Mouse (Mus musculus) myocyte (in vitro differentiated cells): ENCODE measurements around the gene Cbfb. TPM values are rescaled to one million over a fixed set of nuclear protein-coding genes. Genes with fewer than 3 reads are reported as not detected.

ENCODE experiments used
- H3K27me3 ChIP-seq: one replicate; pipeline ENCODE4 v1.6.1; 2011; ENCODE audit not compliant: control insufficient read depth, insufficient read depth, insufficient read length
- H3K36me3 ChIP-seq: one replicate; pipeline ENCODE4 v1.6.1; 2011; ENCODE audit not compliant: control insufficient read depth, insufficient read depth
- H3K4me2 ChIP-seq: one replicate; pipeline ENCODE4 v1.6.1; 2011; ENCODE audit warnings: low read depth, control low read depth
- H3K4me3 ChIP-seq: one replicate; pipeline ENCODE4 v1.5.1; 2011; ENCODE audit warnings: mild to moderate bottlenecking, control low read depth, moderate library complexity
- H3K79me2 ChIP-seq: one replicate; pipeline ENCODE4 v1.6.1; 2011; ENCODE audit not compliant: control insufficient read depth, insufficient read depth
- H3ac ChIP-seq: one replicate; pipeline ENCODE4 v1.6.1; 2011; ENCODE audit not compliant: control insufficient read depth, insufficient read length
- CEBPB ChIP-seq: IDR thresholded peaks from 2 replicates; pipeline ENCODE4 v1.6.1; 2011; ENCODE audit warnings: mild to moderate bottlenecking, moderate library complexity; ENCODE audit not compliant: poor library complexity, insufficient read depth, severe bottlenecking
- E2F4 ChIP-seq: IDR thresholded peaks from one replicate; pipeline ENCODE4 v1.6.1; 2011; ENCODE audit warnings: mild to moderate bottlenecking, control low read depth, moderate library complexity; ENCODE audit not compliant: insufficient read depth
- MAX ChIP-seq: IDR thresholded peaks from one replicate; pipeline ENCODE4 v1.6.1; 2011; ENCODE audit warnings: low read depth, mild to moderate bottlenecking, control low read depth
- MYOD1 ChIP-seq, 3 experiments: IDR thresholded peaks; one replicate each; pipeline ENCODE4 v1.6.1; 2011; ENCODE audit warnings: control low read depth in 2 of 3, low read depth in 2 of 3, mild to moderate bottlenecking in 2 of 3, moderate library complexity in 1 of 3; ENCODE audit not compliant: insufficient read length in 2 of 3, control insufficient read depth in 1 of 3
- MYOG ChIP-seq, 3 experiments: IDR thresholded peaks; one replicate each; pipeline ENCODE4 v1.6.1; 2011; ENCODE audit warnings: control low read depth in 2 of 3, low read depth in 2 of 3, mild to moderate bottlenecking in 2 of 3; ENCODE audit not compliant: insufficient read length in 2 of 3, control insufficient read depth in 1 of 3, insufficient read depth in 1 of 3
- POLR2A ChIP-seq: IDR thresholded peaks from one replicate; pipeline ENCODE4 v1.6.1; 2011; ENCODE audit warnings: low read depth, mild to moderate bottlenecking, control low read depth, moderate library complexity; ENCODE audit not compliant: insufficient read length
- POLR2AphosphoS2 ChIP-seq: IDR thresholded peaks from one replicate; pipeline ENCODE4 v1.6.1; 2011; ENCODE audit warnings: low read depth, control low read depth; ENCODE audit not compliant: insufficient read length
- REST ChIP-seq: IDR thresholded peaks from one replicate; pipeline ENCODE4 v1.6.1; 2011; ENCODE audit warnings: mild to moderate bottlenecking, control low read depth, moderate library complexity; ENCODE audit not compliant: insufficient read depth, insufficient read length
- SRF ChIP-seq: IDR thresholded peaks from one replicate; pipeline ENCODE4 v1.6.1; 2011; ENCODE audit warnings: low read depth; ENCODE audit not compliant: control insufficient read depth, insufficient read length
- TCF12 ChIP-seq: IDR thresholded peaks from one replicate; pipeline ENCODE4 v1.6.1; 2011; ENCODE audit warnings: mild to moderate bottlenecking, control low read depth; ENCODE audit not compliant: poor library complexity, insufficient read depth, severe bottlenecking
- TCF3 ChIP-seq: IDR thresholded peaks from one replicate; pipeline ENCODE4 v1.6.1; 2011; ENCODE audit warnings: low read depth, control low read depth; ENCODE audit not compliant: insufficient read length
- USF1 ChIP-seq: IDR thresholded peaks from one replicate; pipeline ENCODE4 v1.6.1; 2011; ENCODE audit warnings: low read depth, mild to moderate bottlenecking, control low read depth, moderate library complexity
- polyA plus RNA-seq: library from polyadenylated mRNA; unstranded; fragments of >200 nt; fragmentation: generic; extraction: Trizol; gene quantifications from one replicate; pipeline ENCODE4 v1.2.1, GENCODE M21; 2012; ENCODE audit warnings: missing spikeins

Cbfb gene
- polyA plus RNA-seq, 1 experiment, result 38.1 TPM

GRCm38 (mm10) chr8:105259721-105260320, 89.3 kb downstream of the Cbfb start:
- Histone ChIP-seq H3K79me2 (peaks cover 4% of the 10 kb centered on the region), H3K27me3 (no peaks in the 10 kb centered on the region), H3K36me3 (no peaks in the 10 kb centered on the region), H3ac (no peak overlapping the region), H3K4me3 (no peak overlapping the region), H3K4me2 (no peak overlapping the region)
- no peak for TF ChIP-seq E2F4
- no peak for TF ChIP-seq POLR2AphosphoS2
- no peak for TF ChIP-seq MYOG (IDR thresholded peaks at IDR 0.05; ENCODE audit: control insufficient read depth in 1 of 3, insufficient read depth in 1 of 3, insufficient read length in 2 of 3, low read depth in 2 of 3)
- TF ChIP-seq REST, result no peak
- no peak for TF ChIP-seq POLR2A
- TF ChIP-seq SRF, result no peak
- no peak for TF ChIP-seq TCF12
- no peak for TF ChIP-seq MAX
- TF ChIP-seq CEBPB, result no peak

- Histone ChIP-seq H3K27me3 (no peaks in the 10 kb centered on the region), H3K79me2 (peaks cover 4% of the 10 kb centered on the region), H3K4me2 (no peak overlapping the region), H3ac (no peak overlapping the region), H3K36me3 (no peaks in the 10 kb centered on the region), H3K4me3 (no peak overlapping the region)
- TF ChIP-seq REST (no peak), TCF3 (no peak), CEBPB (no peak), MAX (no peak), POLR2A (no peak), MYOG (IDR thresholded peaks at IDR 0.05; ENCODE audit: control insufficient read depth in 1 of 3, insufficient read depth in 1 of 3, insufficient read length in 2 of 3, low read depth in 2 of 3) (no peak), SRF (no peak), USF1 (no peak), TCF12 (no peak), E2F4 (no peak)
Observed at GRCm38 (mm10) chr8:105260371-105261099, 90.1 kb downstream of the Cbfb start.

- Histone ChIP-seq H3K4me2 (no peak overlapping the region), H3K79me2 (peaks cover 4% of the 10 kb centered on the region), H3K4me3 (no peak overlapping the region), H3ac (no peak overlapping the region), H3K27me3 (no peaks in the 10 kb centered on the region), H3K36me3 (no peaks in the 10 kb centered on the region)
- no peak for TF ChIP-seq USF1
- TF ChIP-seq E2F4, result no peak
- no peak for TF ChIP-seq MYOD1 (IDR thresholded peaks at IDR 0.05; ENCODE audit: control insufficient read depth in 1 of 3, insufficient read length in 2 of 3, low read depth in 2 of 3)
- no peak for TF ChIP-seq TCF12
- TF ChIP-seq SRF, result no peak
- no peak for TF ChIP-seq POLR2AphosphoS2
- no peak for TF ChIP-seq POLR2A
Observed at GRCm38 (mm10) chr8:105261326-105261980, 91.0 kb downstream of the Cbfb start.

GRCm38 (mm10) chr8:105263244-105263912, 92.9 kb downstream of the Cbfb start:
- no peaks in the 10 kb centered on the region for H3K27me3 ChIP-seq
- H3K36me3 ChIP-seq, result no peaks in the 10 kb centered on the region
- H3K4me2 ChIP-seq, result peak overlapping the region; percentile 72
- peak overlapping the region; percentile 62 for H3K4me3 ChIP-seq
- TF ChIP-seq SRF, result no peak
- H3ac ChIP-seq, result no peak overlapping the region
- H3K79me2 ChIP-seq, result peaks cover 4% of the 10 kb centered on the region
